Mouse (Mus musculus): ENCODE measurements around the gene Col2a1.

DNA sequence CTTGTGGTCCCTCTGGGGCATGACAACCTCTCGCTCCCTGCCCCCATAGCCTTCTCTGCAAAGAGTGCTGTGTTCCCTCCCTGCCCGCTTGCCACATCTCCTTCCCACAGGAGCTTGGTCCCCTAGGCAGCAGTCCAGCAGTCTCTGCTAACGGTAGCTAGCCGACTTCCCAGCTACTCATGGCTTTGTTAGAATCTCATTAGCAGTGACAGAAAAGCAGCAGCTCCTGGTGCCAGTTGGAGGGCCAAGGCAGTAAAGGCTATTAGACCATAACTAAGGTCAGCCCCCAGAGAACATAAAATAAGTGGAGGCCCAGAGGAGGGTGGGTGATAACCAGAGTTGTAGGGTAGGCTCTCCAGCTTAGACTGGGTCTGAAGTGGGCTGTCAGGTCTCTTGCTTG is 21.1 kb upstream of the Col2a1 start:
- TF ChIP-seq CTCF (IDR thresholded peaks at IDR 0.05; ENCODE audit: borderline replicate concordance, insufficient read depth, low read length) (no peak), POLR2A (IDR thresholded peaks at IDR 0.05; ENCODE audit: low read depth, low read length) (no peak)

Measured in embryonic fibroblast, embryonic 13.5 days (primary cell).